Mouse (Mus musculus) cerebellum, adult 2 months (tissue): ENCODE data around the gene Nkx6-2.

Source experiments
- CTCF ChIP-seq: fragments of 200-500 bp; IDR thresholded peaks from 2 replicates; pipeline ENCODE4 v1.5.1; 2011; ENCODE audit warnings: low read depth, mild to moderate bottlenecking, control low read depth, low read length, moderate library complexity, borderline replicate concordance; ENCODE audit not compliant: insufficient read depth
- POLR2A ChIP-seq: fragments of 200-500 bp; IDR thresholded peaks from 2 replicates; pipeline ENCODE4 v1.6.1; 2011; ENCODE audit warnings: low read length, control low read depth, borderline replicate concordance; ENCODE audit not compliant: insufficient read depth

- no peak for TF ChIP-seq CTCF
- no peak for TF ChIP-seq POLR2A
These were observed 51.2 kb downstream of the Nkx6-2 start for GRCm38 (mm10) chr7:139531428-139531801.
